Mouse (Mus musculus) adrenal gland, postnatal 25 days (tissue): ENCODE results near the gene Tut1. TPM values are rescaled to one million over a fixed set of nuclear protein-coding genes. Genes with fewer than 3 reads are reported as not detected.

Source experiments
- DNase-seq: peaks from one replicate; pipeline ENCODE4 v3.0.0; 2021; ENCODE audit warnings: mixed read lengths
- long read RNA-seq: library from polyadenylated mRNA; stranded (forward); transcript quantifications from one replicate; pipeline ENCODE4 v2.0.0, GENCODE M21; 2021
- total RNA-seq: library from RNA; stranded (reverse); gene quantifications from 2 replicates; pipeline ENCODE4 v1.2.3, GENCODE M21; 2021

The Tut1 gene
- 23.1 and 23.6 TPM in 2 replicates for total RNA-seq
- long read RNA-seq, transcript Tut1-201 (9 exons, 2,753 nt) = major isoform, 19 of 29 reads
- long read RNA-seq, partial matches to known transcripts = 7 of 29 reads
- long read RNA-seq, other reads (novel, unspliced or antisense) = 2 of 29 reads

DNA sequence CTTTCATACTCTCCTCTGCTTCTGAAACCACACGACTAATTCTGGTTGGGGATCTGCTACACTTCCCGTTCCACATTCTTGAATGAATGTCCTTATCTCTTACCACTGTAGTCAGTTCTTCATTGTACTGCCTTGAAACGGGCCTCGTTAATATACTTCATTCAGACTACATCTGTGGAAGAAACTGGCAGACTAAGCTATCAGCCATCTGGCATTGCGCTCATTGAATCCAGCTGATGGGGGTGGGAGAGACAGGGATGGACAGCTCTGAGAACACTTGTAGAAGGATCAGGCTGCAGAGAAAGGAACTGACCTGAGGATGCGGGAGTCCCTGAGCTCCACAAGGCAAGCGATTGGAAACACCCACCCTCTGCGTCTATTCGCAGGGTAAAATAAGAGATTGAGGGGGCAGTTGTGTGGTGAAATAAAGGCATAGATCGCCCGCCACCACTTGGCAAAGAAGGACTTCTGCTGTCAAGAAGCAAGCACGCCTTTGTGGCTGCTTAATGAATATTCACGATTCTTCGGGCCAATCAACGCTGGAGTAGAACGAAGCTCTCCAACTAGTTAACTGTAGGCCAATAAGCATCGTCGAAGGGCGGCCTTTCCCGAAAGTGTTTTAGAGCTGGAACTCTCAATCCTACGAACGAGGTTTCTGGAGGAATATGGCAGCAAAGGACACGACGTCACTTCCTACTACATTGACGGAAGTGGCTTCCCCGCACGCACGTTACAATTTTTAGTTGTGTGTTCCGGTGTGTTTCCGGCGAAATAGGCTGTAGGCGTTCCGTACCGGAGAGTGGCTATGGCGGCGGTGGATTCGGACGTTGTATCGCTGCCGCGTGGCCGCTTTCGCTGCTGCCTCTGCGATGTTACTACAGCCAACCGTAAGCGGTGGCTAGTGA is at the start of gene Tut1:
TSS of gene Tut1 (plus strand) at position 713 of the 905 bp plus-strand sequence.
- DNase-seq = peak; percentile 78

- DNase-seq = no peak
Observed at GRCm38 (mm10) chr19:8908531-8908930, 45.1 kb upstream of the Tut1 start.

- no peak for DNase-seq
Observed at GRCm38 (mm10) chr19:8911810-8912209, 41.8 kb upstream of the Tut1 start.

GRCm38 (mm10) chr19:8914212-8914611 is 39.4 kb upstream of the Tut1 start:
- DNase-seq = no peak

- no peak for DNase-seq
Observed at GRCm38 (mm10) chr19:8919000-8919399, 34.6 kb upstream of the Tut1 start.

DNA sequence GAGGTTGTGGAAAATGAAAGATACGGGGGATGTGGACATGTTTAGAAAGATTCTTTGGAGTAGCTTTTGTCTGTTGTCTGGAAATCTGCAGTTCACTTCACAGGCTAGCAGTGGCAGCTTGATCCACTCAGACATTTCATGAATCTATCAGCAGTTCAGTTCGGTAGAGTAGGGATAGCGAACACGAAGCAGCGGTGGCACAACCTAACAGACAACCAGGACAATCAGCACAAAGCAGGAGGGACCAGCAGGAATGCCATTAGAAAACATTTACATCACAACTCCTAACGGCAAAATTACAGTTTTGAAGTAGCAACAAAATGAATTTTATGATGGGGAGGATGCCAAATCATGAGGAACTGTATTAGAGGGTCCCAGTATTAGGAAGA is 34.0 kb upstream of the Tut1 start:
- DNase-seq = no peak

DNA sequence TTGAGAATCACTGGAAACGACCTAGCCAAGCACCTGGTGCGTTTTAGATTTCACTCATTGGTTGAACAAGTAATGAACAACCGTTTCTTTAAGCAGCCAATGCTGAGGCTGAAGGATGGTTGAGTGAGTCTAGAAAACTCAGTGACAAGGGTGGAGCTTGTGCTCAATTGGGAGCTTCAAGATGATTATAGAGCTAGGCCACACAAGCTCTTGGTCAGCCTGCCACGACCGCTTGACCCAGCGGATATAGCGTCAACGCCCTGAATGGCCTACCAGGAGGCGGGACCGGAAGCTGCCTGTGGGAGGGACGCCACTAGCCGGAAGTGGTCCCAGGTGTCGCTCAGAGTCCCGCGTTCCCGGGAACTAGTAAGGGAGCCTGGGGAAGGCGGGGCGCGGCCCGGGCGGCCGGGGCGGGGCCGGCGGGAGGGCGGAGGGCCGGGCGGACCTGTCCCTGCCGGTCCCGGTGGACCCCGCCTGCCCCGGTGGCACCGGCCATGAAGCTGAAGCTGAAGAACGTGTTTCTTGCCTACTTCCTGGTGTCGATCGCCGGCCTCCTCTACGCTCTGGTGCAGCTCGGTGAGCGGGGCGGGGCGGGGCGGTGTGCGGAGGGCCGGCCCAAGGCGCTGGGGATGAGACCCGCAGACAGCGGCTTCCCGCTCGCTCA is 33.4 kb upstream of the Tut1 start, which contains the start of gene B3gat3:
TSS of gene B3gat3 (plus strand) at position 302 of the 664 bp plus-strand sequence.
- DNase-seq = peak; percentile 95

DNA sequence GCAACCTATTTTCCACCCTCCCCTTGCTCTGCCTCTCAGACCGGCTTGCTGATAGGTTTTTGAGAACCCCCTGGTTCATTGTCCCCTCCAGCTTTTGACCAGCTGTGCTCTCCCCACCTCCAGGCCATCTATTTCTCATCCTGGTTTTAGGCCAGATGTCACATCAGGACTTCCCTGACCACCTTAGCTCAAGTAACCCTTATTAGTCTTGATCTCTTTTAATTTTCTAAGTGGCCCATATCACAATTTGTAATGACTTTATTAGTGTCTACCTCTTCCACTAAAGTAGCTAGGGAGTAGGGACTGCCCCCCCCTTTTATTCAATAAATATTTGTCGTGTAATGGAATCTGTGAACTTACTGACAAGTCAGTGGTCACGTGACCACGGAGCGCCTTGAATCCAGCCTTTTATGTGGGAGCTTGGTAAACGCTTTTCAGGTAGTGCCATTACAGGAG is 32.8 kb upstream of the Tut1 start:
- DNase-seq = no peak

DNA sequence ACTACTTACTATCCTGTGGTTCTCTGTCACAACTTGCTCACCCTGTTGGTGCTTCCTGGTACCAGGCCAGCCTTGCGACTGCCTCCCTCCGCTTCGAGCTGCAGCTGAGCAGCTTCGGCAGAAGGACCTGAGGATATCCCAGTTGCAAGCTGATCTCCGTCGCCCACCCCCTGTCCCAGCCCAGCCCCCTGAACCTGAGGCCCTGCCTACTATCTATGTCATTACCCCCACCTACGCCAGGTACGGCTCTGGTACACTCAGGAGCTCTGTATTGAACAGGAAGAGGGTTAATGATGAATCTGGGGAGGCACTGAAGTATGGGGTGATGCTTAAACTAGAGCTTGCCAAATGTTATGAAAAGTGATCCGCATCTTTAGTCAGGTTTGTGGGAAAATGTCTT is 31.9 kb upstream of the Tut1 start:
- no peak for DNase-seq

GRCm38 (mm10) chr19:8926766-8927165 is 26.9 kb upstream of the Tut1 start:
- DNase-seq = no peak

DNA sequence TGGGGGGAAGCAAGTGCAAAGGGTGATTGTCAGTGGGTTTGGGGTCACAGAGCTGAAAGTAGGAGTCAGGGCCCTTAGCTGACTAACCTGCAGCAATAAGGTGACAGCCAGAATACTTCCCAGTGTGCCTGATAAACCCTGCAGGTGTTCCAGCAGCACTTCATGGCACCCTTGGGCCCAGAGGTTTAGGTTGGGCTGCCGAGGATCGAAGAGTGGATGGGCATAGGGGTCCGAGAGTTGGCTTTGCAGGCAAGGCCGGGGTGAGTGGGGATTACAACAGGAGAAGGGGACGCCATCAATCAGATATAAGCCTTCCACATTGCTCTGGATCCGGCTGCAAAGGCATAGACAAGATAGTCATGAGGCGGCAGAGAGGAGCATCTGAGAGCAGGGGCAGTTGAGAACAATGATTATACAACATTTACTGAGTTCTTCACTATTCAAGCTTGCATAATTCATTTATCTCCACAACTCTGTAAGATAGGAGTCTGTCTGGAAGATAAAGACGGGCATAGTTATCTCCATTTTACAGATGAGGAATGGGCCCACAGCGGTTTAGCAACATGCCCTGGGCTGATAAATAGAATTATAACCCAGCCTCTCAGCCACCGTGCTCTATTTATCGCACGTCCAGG is 25.6 kb upstream of the Tut1 start:
- DNase-seq = no peak

- DNase-seq = no peak
Observed at GRCm38 (mm10) chr19:8928689-8929223, 24.9 kb upstream of the Tut1 start.

DNA sequence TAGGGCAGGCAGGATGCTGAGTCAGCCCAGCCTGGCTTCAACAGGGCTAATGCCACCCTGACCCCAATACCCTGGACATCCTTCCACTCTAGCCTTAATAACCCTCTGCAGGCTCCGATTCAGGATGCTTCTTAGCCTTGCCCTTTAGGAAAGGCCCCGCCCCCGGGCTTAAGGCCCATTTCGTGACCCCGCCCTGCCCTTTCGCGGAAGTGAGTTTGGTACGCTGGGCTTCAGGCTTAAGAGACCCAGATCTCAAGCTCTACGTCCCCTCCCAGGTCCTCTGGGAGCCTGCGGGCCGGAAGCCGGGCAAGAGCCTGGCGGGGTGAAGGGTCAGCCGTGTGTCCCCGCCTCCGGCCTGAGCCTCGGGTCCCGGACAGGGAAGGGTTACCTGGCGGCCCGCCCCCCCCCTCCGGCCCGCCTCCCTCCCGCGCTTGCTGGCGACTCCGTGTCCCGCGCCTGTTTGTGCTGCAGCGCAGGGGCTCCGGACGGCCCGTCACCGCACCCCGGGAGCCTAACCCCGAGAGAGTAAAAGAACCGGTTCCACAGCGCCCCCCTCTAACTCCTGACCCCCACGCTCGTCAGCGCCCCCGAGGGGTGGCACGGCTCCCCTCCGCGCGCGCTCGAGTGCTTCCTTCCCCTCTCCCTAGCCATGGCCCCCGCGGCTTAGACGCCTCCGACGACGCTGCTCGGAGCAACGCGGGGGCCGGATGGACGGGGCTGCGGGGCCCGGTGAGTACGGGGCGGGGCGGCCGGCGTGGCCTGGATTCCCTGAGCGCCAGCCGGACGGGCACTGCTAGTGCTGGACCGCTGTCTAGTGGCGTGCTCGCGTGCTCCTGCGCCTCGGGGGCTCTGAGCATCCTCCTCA is 24.2 kb upstream of the Tut1 start, which contains the start of the genes Rom1 and Eml3:
TSS of gene Rom1 (minus strand) at position 133 of the 865 bp plus-strand sequence.
TSS of gene Eml3 (plus strand) at position 329 of the 865 bp plus-strand sequence.
- peak; percentile 90 for DNase-seq

DNA sequence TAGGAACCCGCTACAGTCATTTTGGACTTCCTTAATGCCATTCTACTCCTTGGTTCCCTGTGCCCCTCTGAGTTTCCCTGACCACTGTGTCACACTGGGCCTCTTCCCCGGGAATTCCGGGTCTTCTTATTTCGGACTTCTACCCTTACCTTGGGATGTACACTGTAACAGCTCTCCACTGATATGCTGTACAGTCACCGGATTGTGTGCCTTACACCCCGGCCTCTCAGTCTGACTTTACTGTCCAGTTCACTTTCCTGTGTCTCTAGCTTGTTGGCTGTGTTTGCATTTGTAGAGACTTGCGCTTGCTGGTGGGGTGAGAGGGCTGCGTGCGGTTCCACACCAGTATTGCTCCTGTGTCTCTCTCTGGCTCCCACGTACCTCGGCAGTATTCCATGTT is 23.5 kb upstream of the Tut1 start:
- no peak for DNase-seq

GRCm38 (mm10) chr19:8930771-8931170 is 22.9 kb upstream of the Tut1 start:
- no peak for DNase-seq

DNA sequence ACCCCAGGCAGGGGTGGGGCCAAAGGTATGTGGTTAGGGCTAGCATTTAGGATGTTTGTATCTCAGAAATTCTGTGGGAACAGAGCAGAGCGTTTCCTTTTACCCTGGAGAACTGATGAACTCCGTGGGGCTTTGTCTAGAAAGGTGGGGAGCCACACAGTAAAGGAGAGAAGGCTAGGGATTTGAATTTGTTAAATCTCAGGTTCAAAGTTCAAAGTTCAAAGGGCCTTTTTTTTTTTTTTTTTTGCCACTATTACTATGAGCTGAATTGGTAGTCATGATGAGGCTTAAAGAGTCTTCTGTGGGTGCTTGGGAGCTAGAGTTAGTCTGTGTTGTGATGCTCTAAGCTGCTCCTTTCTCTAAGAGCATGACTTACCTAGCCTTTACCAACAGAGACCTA is 16.9 kb upstream of the Tut1 start:
- DNase-seq = no peak

GRCm38 (mm10) chr19:8940526-8941133 is 13.0 kb upstream of the Tut1 start:
- no peak for DNase-seq

DNA sequence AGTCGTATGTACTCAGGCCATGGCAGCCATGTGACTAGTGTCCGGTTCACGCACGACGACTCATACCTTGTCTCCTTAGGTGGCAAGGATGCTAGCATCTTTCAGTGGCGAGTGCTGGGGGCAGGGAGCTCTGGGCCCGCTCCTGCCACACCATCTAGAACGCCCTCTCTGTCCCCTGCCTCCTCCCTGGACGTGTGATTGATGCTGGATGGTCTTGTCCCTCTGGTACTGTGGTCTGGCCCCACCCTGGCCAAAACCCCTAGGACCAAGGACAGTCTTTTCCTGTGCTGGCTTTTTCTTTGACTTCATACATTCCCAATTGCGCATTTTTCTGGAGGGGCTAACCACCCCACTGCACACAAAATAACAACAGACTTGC is 12.5 kb upstream of the Tut1 start:
- DNase-seq = no peak

- peak; percentile 98 for DNase-seq
Observed at GRCm38 (mm10) chr19:8941515-8942217, 12.0 kb upstream of the Tut1 start, which contains the start of gene Mta2. TSS of gene Mta2 (plus strand) at chr19:8941875.
